Mouse (Mus musculus): ENCODE results near the gene Hnf4a. TPM values are rescaled to one million over a fixed set of nuclear protein-coding genes. Genes with fewer than 3 reads are reported as not detected.

Gene Hnf4a
- polyA plus RNA-seq, 1 experiment = 0.01 TPM

GRCm38 (mm10) chr2:163481539-163482029 is 25.0 kb upstream of the Hnf4a start:
- Histone ChIP-seq H3K27me3 (ENCODE audit: control insufficient read depth) (peaks cover 25% of the 10 kb centered on the region), H3K4me1 (ENCODE audit: control insufficient read depth) (no peaks in the 10 kb centered on the region), H3K9me3 (ENCODE audit: control insufficient read depth, low read length) (no peaks in the 10 kb centered on the region), H3K36me3 (ENCODE audit: control insufficient read depth) (no peaks in the 10 kb centered on the region), H3K4me3 (replicated peaks) (no peak overlapping the region)
- no peak for TF ChIP-seq TAL1 (IDR thresholded peaks at IDR 0.05; ENCODE audit: low read length)
- no peak for TF ChIP-seq GATA1 (IDR thresholded peaks at IDR 0.05; ENCODE audit: low read length)

- Histone ChIP-seq H3K9me3 (ENCODE audit: control insufficient read depth, low read length) (no peaks in the 10 kb centered on the region), H3K4me3 (replicated peaks) (no peak overlapping the region), H3K36me3 (ENCODE audit: control insufficient read depth) (no peaks in the 10 kb centered on the region), H3K27me3 (ENCODE audit: control insufficient read depth) (peaks cover 1% of the 10 kb centered on the region), H3K4me1 (ENCODE audit: control insufficient read depth) (no peaks in the 10 kb centered on the region)
- TF ChIP-seq TAL1 (IDR thresholded peaks at IDR 0.05; ENCODE audit: low read length) (no peak), GATA1 (IDR thresholded peaks at IDR 0.05; ENCODE audit: low read length) (no peak)
These were observed 19.2 kb upstream of the Hnf4a start for GRCm38 (mm10) chr2:163487360-163487759.

GRCm38 (mm10) chr2:163489725-163490291 is 16.8 kb upstream of the Hnf4a start:
- H3K4me3 ChIP-seq (replicated peaks) = no peak overlapping the region
- TF ChIP-seq GATA1 (IDR thresholded peaks at IDR 0.05; ENCODE audit: low read length) = no peak
- TF ChIP-seq TAL1 (IDR thresholded peaks at IDR 0.05; ENCODE audit: low read length) = no peak
- no peaks in the 10 kb centered on the region for H3K27me3 ChIP-seq (ENCODE audit: control insufficient read depth)
- no peaks in the 10 kb centered on the region for H3K9me3 ChIP-seq (ENCODE audit: control insufficient read depth, low read length)
- no peaks in the 10 kb centered on the region for H3K36me3 ChIP-seq (ENCODE audit: control insufficient read depth)
- H3K4me1 ChIP-seq (ENCODE audit: control insufficient read depth) = no peaks in the 10 kb centered on the region

GRCm38 (mm10) chr2:163490656-163491055 is 16.0 kb upstream of the Hnf4a start:
- no peaks in the 10 kb centered on the region for H3K36me3 ChIP-seq (ENCODE audit: control insufficient read depth)
- no peaks in the 10 kb centered on the region for H3K27me3 ChIP-seq (ENCODE audit: control insufficient read depth)
- no peak overlapping the region for H3K4me3 ChIP-seq (replicated peaks)
- H3K4me1 ChIP-seq (ENCODE audit: control insufficient read depth) = no peaks in the 10 kb centered on the region
- TF ChIP-seq GATA1 (IDR thresholded peaks at IDR 0.05; ENCODE audit: low read length) (no peak), TAL1 (IDR thresholded peaks at IDR 0.05; ENCODE audit: low read length) (no peak)
- H3K9me3 ChIP-seq (ENCODE audit: control insufficient read depth, low read length) = no peaks in the 10 kb centered on the region

GRCm38 (mm10) chr2:163491351-163491750 is 15.3 kb upstream of the Hnf4a start:
- Histone ChIP-seq H3K4me1 (ENCODE audit: control insufficient read depth) (no peaks in the 10 kb centered on the region), H3K9me3 (ENCODE audit: control insufficient read depth, low read length) (no peaks in the 10 kb centered on the region), H3K4me3 (replicated peaks) (no peak overlapping the region), H3K36me3 (ENCODE audit: control insufficient read depth) (no peaks in the 10 kb centered on the region), H3K27me3 (ENCODE audit: control insufficient read depth) (no peaks in the 10 kb centered on the region)
- TF ChIP-seq GATA1 (IDR thresholded peaks at IDR 0.05; ENCODE audit: low read length) (no peak), TAL1 (IDR thresholded peaks at IDR 0.05; ENCODE audit: low read length) (no peak)

GRCm38 (mm10) chr2:163492018-163492417 is 14.6 kb upstream of the Hnf4a start, which contains the start of gene R3hdml:
TSS of gene R3hdml (plus strand) at chr2:163492318.
- Histone ChIP-seq H3K4me1 (ENCODE audit: control insufficient read depth) (no peaks in the 10 kb centered on the region), H3K36me3 (ENCODE audit: control insufficient read depth) (no peaks in the 10 kb centered on the region), H3K9me3 (ENCODE audit: control insufficient read depth, low read length) (no peaks in the 10 kb centered on the region), H3K27me3 (ENCODE audit: control insufficient read depth) (no peaks in the 10 kb centered on the region), H3K4me3 (replicated peaks) (no peak within 1 kb of the TSS)
- TF ChIP-seq GATA1 (IDR thresholded peaks at IDR 0.05; ENCODE audit: low read length) (no peak), TAL1 (IDR thresholded peaks at IDR 0.05; ENCODE audit: low read length) (no peak)

GRCm38 (mm10) chr2:163493031-163493430 is 13.6 kb upstream of the Hnf4a start:
- H3K4me1 ChIP-seq (ENCODE audit: control insufficient read depth) = no peaks in the 10 kb centered on the region
- no peak overlapping the region for H3K4me3 ChIP-seq (replicated peaks)
- TF ChIP-seq GATA1 (IDR thresholded peaks at IDR 0.05; ENCODE audit: low read length) = no peak
- no peaks in the 10 kb centered on the region for H3K9me3 ChIP-seq (ENCODE audit: control insufficient read depth, low read length)
- H3K27me3 ChIP-seq (ENCODE audit: control insufficient read depth) = no peaks in the 10 kb centered on the region
- no peaks in the 10 kb centered on the region for H3K36me3 ChIP-seq (ENCODE audit: control insufficient read depth)

GRCm38 (mm10) chr2:163493976-163494375 is 12.6 kb upstream of the Hnf4a start:
- Histone ChIP-seq H3K9me3 (ENCODE audit: control insufficient read depth, low read length) (no peaks in the 10 kb centered on the region), H3K36me3 (ENCODE audit: control insufficient read depth) (no peaks in the 10 kb centered on the region), H3K4me3 (replicated peaks) (no peak overlapping the region), H3K4me1 (ENCODE audit: control insufficient read depth) (no peaks in the 10 kb centered on the region), H3K27me3 (ENCODE audit: control insufficient read depth) (no peaks in the 10 kb centered on the region)
- TF ChIP-seq GATA1 (IDR thresholded peaks at IDR 0.05; ENCODE audit: low read length) = no peak
- no peak for TF ChIP-seq TAL1 (IDR thresholded peaks at IDR 0.05; ENCODE audit: low read length)

GRCm38 (mm10) chr2:163494456-163494855 is 12.2 kb upstream of the Hnf4a start:
- Histone ChIP-seq H3K4me1 (ENCODE audit: control insufficient read depth) (no peaks in the 10 kb centered on the region), H3K9me3 (ENCODE audit: control insufficient read depth, low read length) (no peaks in the 10 kb centered on the region), H3K4me3 (replicated peaks) (no peak overlapping the region), H3K27me3 (ENCODE audit: control insufficient read depth) (no peaks in the 10 kb centered on the region), H3K36me3 (ENCODE audit: control insufficient read depth) (no peaks in the 10 kb centered on the region)
- TF ChIP-seq TAL1 (IDR thresholded peaks at IDR 0.05; ENCODE audit: low read length) (no peak), GATA1 (IDR thresholded peaks at IDR 0.05; ENCODE audit: low read length) (no peak)

GRCm38 (mm10) chr2:163502219-163502618 is 4.4 kb upstream of the Hnf4a start:
- no peaks in the 10 kb centered on the region for H3K36me3 ChIP-seq (ENCODE audit: control insufficient read depth)
- no peak overlapping the region for H3K4me3 ChIP-seq (replicated peaks)
- no peak for TF ChIP-seq TAL1 (IDR thresholded peaks at IDR 0.05; ENCODE audit: low read length)
- TF ChIP-seq GATA1 (IDR thresholded peaks at IDR 0.05; ENCODE audit: low read length) = no peak
- H3K27me3 ChIP-seq (ENCODE audit: control insufficient read depth) = no peaks in the 10 kb centered on the region
- H3K9me3 ChIP-seq (ENCODE audit: control insufficient read depth, low read length) = no peaks in the 10 kb centered on the region
- H3K4me1 ChIP-seq (ENCODE audit: control insufficient read depth) = no peaks in the 10 kb centered on the region
